8 mouse cellular contexts compared by ENCODE assay signal in the genomic region with DNA sequence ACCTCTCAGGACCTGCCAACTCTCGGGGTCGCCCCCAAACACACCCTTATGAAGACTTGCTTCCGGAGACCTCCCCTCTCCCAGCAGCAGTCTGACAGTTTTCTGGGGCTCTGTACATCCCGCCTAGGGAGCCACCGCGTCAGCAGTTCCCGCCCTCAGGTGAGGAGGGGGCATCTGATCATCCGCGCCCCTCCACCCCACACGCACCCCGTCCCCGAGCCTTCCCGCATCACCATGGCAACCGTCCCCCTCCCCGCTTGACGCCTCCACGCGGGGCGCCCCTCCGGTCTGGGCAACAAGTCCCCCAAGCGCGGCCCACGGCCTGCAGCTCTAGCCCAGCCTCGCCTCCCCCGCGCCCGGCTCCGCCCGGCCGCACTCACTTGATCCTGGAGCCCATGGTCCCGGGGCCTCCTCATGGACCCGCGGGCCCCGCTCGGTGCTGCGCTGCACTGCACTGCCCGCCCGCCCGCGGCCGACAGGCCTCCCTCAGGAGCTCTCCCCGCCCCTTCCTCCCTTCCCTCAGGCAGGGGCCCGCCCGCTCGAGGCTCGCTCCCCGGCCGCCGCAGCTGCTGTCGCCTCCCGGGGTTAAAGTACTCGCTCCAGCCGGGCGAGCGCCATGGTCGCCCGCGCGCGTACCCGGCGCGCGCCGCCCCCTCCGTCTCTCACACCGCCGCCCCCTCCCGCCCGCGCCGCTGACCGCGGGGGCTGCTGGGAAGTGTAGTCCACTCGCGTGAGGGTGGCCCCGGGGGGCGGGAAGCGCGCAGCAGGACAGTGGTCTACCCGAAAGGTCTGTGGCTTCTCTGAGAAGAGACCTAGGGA. TPM values are rescaled to one million over a fixed set of nuclear protein-coding genes. Genes with fewer than 3 reads are reported as not detected.
A peak's percentile ranks its signal among the peaks of the same experiment; 100 is the strongest.
DNase-seq lines count a peak whose midpoint lies in the region; ATAC-seq and TF ChIP-seq lines count a peak whose summit lies in the region.

Gene Dennd1a, minus strand, starts transcription at position 658 of the 819 bp plus-strand sequence.

- no peaks in the 10 kb centered on the region for H3K36me3 ChIP-seq in forebrain, embryonic 10.5 days (replicated peaks)
- H3K36me3 ChIP-seq in heart, embryonic 15.5 days = no peaks in the 10 kb centered on the region
- H3K36me3 ChIP-seq in liver, embryonic 14.5 days (replicated peaks; ENCODE audit: control insufficient read depth, insufficient read depth, low read depth) = no peaks in the 10 kb centered on the region
- no peaks in the 10 kb centered on the region for H3K36me3 ChIP-seq in neural tube, embryonic 11.5 days (ENCODE audit: control insufficient read depth, insufficient read depth, low read length)
- H3K36me3 ChIP-seq in stomach, postnatal 0 days (ENCODE audit: control insufficient read depth, insufficient read depth, low read length) = no peaks in the 10 kb centered on the region

- H3K4me2 ChIP-seq in heart, embryonic 15.5 days = peak within 1 kb of the TSS; percentile 75
- H3K4me2 ChIP-seq in liver, embryonic 14.5 days (ENCODE audit: low read depth) = peak within 1 kb of the TSS; percentile 83
- peak within 1 kb of the TSS; percentile 71 for H3K4me2 ChIP-seq in neural tube, embryonic 11.5 days (ENCODE audit: low read depth)
- peak within 1 kb of the TSS; percentile 75 for H3K4me2 ChIP-seq in stomach, postnatal 0 days (replicated peaks; ENCODE audit: low read depth)

- H3K9me3 ChIP-seq in forebrain, embryonic 10.5 days = no peaks in the 10 kb centered on the region
- H3K9me3 ChIP-seq in heart, embryonic 15.5 days (replicated peaks) = no peaks in the 10 kb centered on the region
- H3K9me3 ChIP-seq in liver, embryonic 14.5 days (ENCODE audit: control insufficient read depth, low read length) = no peaks in the 10 kb centered on the region
- no peaks in the 10 kb centered on the region for H3K9me3 ChIP-seq in neural tube, embryonic 11.5 days (ENCODE audit: control insufficient read depth, low read length)
- H3K9me3 ChIP-seq in stomach, postnatal 0 days (ENCODE audit: control insufficient read depth, low read length) = no peaks in the 10 kb centered on the region

- H3K4me1 ChIP-seq in forebrain, embryonic 10.5 days = peaks cover 50% of the 10 kb centered on the region
- peaks cover 26% of the 10 kb centered on the region for H3K4me1 ChIP-seq in heart, embryonic 15.5 days (replicated peaks)
- H3K4me1 ChIP-seq in liver, embryonic 14.5 days (replicated peaks; ENCODE audit: control insufficient read depth in 2 of 2, insufficient read depth in 2 of 2, low read length in 1 of 2) = peaks cover 20 to 29% of the 10 kb centered on the region in 2 experiments
- H3K4me1 ChIP-seq in neural tube, embryonic 11.5 days (ENCODE audit: control insufficient read depth, insufficient read depth, low read length) = peaks cover 2% of the 10 kb centered on the region; the same call in 1 of the 2 replicates
- H3K4me1 ChIP-seq in stomach, postnatal 0 days (replicated peaks; ENCODE audit: control insufficient read depth, insufficient read depth) = no peaks in the 10 kb centered on the region

- ATAC-seq in CD4-positive, CD25-positive, alpha-beta regulatory T cell, adult 4 months = peak; percentile 79
- ATAC-seq in heart, embryonic 15.5 days (replicated peaks; ENCODE audit: insufficient number of reproducible peaks, insufficient read depth, low FRiP score, low read depth) = peak; percentile 93
- peak; percentile 88 for ATAC-seq in liver, embryonic 14.5 days (ENCODE audit: insufficient read depth)
- ATAC-seq in neural tube, embryonic 11.5 days (ENCODE audit: insufficient read depth, low FRiP score, low TSS enrichment) = peak; percentile 96
- ATAC-seq in stomach, postnatal 0 days (ENCODE audit: low FRiP score, low TSS enrichment) = peak; percentile 96

- peak; percentile 59 for DNase-seq in c-Kit-negative CD71-positive TER-119-positive erythroid progenitor cells, embryonic 14.5 days (ENCODE audit: low read depth, low spot score)
- DNase-seq in forebrain, embryonic 10.5 days (ENCODE audit: extremely low spot score, low spot score) = peak; percentile 86
- DNase-seq in kidney, postnatal 25 days = peak; percentile 86 to 95
- peak; percentile 59 to 67 (median 60) for DNase-seq in liver, embryonic 14.5 days (ENCODE audit: low read depth in 3 of 3, low spot score in 3 of 3)
- peak; percentile 92 for DNase-seq in neural tube, embryonic 11.5 days (ENCODE audit: low spot score)
- peak; percentile 91 for DNase-seq in stomach, postnatal 0 days (ENCODE audit: low spot score)

- peak within 1 kb of the TSS; percentile 97 for H3K9ac ChIP-seq in heart, embryonic 15.5 days
- peak within 1 kb of the TSS; percentile 94 for H3K9ac ChIP-seq in liver, embryonic 14.5 days (replicated peaks)
- peak within 1 kb of the TSS; percentile 82 for H3K9ac ChIP-seq in neural tube, embryonic 11.5 days (ENCODE audit: low read length)
- H3K9ac ChIP-seq in stomach, postnatal 0 days (ENCODE audit: low read length) = peak within 1 kb of the TSS; percentile 89

- H3K27me3 ChIP-seq in forebrain, embryonic 10.5 days (ENCODE audit: poor library complexity, severe bottlenecking) = no peaks in the 10 kb centered on the region
- H3K27me3 ChIP-seq in heart, embryonic 15.5 days = no peaks in the 10 kb centered on the region
- no peaks in the 10 kb centered on the region for H3K27me3 ChIP-seq in liver, embryonic 14.5 days (ENCODE audit: control insufficient read depth, insufficient read depth, low read length)
- H3K27me3 ChIP-seq in neural tube, embryonic 11.5 days (ENCODE audit: control insufficient read depth, insufficient read depth, low read length) = no peaks in the 10 kb centered on the region
- H3K27me3 ChIP-seq in stomach, postnatal 0 days (ENCODE audit: control insufficient read depth, insufficient read depth, low read length) = no peaks in the 10 kb centered on the region

- H3K4me3 ChIP-seq in forebrain, embryonic 10.5 days = peak within 1 kb of the TSS; percentile 78
- peak within 1 kb of the TSS; percentile 91 for H3K4me3 ChIP-seq in heart, embryonic 15.5 days
- peak within 1 kb of the TSS; percentile 74 to 91 for H3K4me3 ChIP-seq in liver, embryonic 14.5 days (ENCODE audit: insufficient read depth in 1 of 2, low read depth in 2 of 2, low read length in 2 of 2)
- H3K4me3 ChIP-seq in neural tube, embryonic 11.5 days (ENCODE audit: low read depth, low read length) = peak within 1 kb of the TSS; percentile 63
- H3K4me3 ChIP-seq in stomach, postnatal 0 days (ENCODE audit: low read depth, low read length) = peak within 1 kb of the TSS; percentile 89

- under 1% methylated on average over 67 of the region's 81 CpGs for WGBS in forebrain, embryonic 10.5 days
- WGBS in heart, embryonic 15.5 days = 1% methylated on average over 81 of the region's 81 CpGs
- under 1% methylated on average over 81 of the region's 81 CpGs for WGBS in liver, embryonic 14.5 days (ENCODE audit: insufficient replicate concordance)
- under 1% methylated on average over 61 of the region's 81 CpGs for WGBS in neural tube, embryonic 11.5 days
- under 1% methylated on average over 71 of the region's 81 CpGs for WGBS in stomach, postnatal 0 days

- peak within 1 kb of the TSS; percentile 97 for H3K27ac ChIP-seq in forebrain, embryonic 10.5 days
- peak within 1 kb of the TSS; percentile 94 for H3K27ac ChIP-seq in heart, embryonic 15.5 days
- peak within 1 kb of the TSS; percentile 84 for H3K27ac ChIP-seq in liver, embryonic 14.5 days
- peak within 1 kb of the TSS; percentile 83 for H3K27ac ChIP-seq in neural tube, embryonic 11.5 days (ENCODE audit: low read depth, low read length)
- H3K27ac ChIP-seq in stomach, postnatal 0 days (replicated peaks) = peak within 1 kb of the TSS; percentile 85

- 0 out of 2 replicates have a peak, but pooled peaks have one; percentile 1 for TF ChIP-seq CTCF in liver, embryonic 14.5 days (IDR thresholded peaks at IDR 0.05; ENCODE audit: low read depth)
- TF ChIP-seq CTCF in stomach, postnatal 0 days (IDR thresholded peaks at IDR 0.05; ENCODE audit: low read depth) = peak; percentile 5; the same call in 1 of the 2 replicates

- no peak for TF ChIP-seq EP300 in liver, embryonic 14.5 days (IDR thresholded peaks at IDR 0.05; ENCODE audit: low read depth)
- no peak for TF ChIP-seq EP300 in stomach, postnatal 0 days (optimal IDR thresholded peaks at IDR 0.05)

RNA-seq across cellular contexts. Expression of gene Dennd1a, which starts in this region (rescaled TPM):
- polyA plus RNA-seq in CD4-positive, CD25-positive, alpha-beta regulatory T cell, adult 4 months (2017; shearing (Covaris generic)) = 10 to 100 TPM; 10.9 to 19.5 TPM
- polyA plus RNA-seq in forebrain, embryonic 10.5 days (2016; fragmentation: Nextera tagmentation; extraction: Ambion mirVana) = 15.5 and 17.3 TPM in 2 replicates
- 10.5 and 14.5 TPM in 2 replicates for polyA plus RNA-seq in heart, embryonic 15.5 days (2015; fragmentation: Nextera tagmentation; extraction: Ambion mirVana)
- polyA plus RNA-seq in liver, embryonic 14.5 days (2012; rRNA removed) = 6.5 and 6.9 TPM in 2 replicates
- polyA plus RNA-seq in liver, embryonic 14.5 days (2014; fragmentation: Nextera tagmentation; extraction: Ambion mirVana) = 5.5 and 8.7 TPM in 2 replicates
- 7.3 and 8.1 TPM in 2 replicates for polyA plus RNA-seq in neural tube, embryonic 11.5 days (2014; fragmentation: Nextera tagmentation; extraction: Ambion mirVana)
- 3.1 and 4.3 TPM in 2 replicates for polyA plus RNA-seq in stomach, postnatal 0 days (2015; fragmentation: Nextera tagmentation; extraction: Ambion mirVana)

Comparison
In these comparisons a context has a peak if more than half of its experiments do, and no peak if none do; other contexts are left out.
1. Peak in every context shown above with its lines: DNase-seq, ATAC-seq, H3K4me3 ChIP-seq and H3K27ac ChIP-seq.